Mouse (Mus musculus) T-cell, adult 2 months (primary cell): ENCODE data around the gene Kiss1r.
"Not testable (repeated sequence)": the region's sequence is repeated elsewhere in the genome, so short reads cannot be mapped to it uniquely, and the experiment has no call there.

ENCODE experiments used
- DNase-seq: peaks from one replicate; pipeline ENCODE4 v3.0.0; 2022; ENCODE audit warnings: low spot score

Gene Kiss1r

DNA sequence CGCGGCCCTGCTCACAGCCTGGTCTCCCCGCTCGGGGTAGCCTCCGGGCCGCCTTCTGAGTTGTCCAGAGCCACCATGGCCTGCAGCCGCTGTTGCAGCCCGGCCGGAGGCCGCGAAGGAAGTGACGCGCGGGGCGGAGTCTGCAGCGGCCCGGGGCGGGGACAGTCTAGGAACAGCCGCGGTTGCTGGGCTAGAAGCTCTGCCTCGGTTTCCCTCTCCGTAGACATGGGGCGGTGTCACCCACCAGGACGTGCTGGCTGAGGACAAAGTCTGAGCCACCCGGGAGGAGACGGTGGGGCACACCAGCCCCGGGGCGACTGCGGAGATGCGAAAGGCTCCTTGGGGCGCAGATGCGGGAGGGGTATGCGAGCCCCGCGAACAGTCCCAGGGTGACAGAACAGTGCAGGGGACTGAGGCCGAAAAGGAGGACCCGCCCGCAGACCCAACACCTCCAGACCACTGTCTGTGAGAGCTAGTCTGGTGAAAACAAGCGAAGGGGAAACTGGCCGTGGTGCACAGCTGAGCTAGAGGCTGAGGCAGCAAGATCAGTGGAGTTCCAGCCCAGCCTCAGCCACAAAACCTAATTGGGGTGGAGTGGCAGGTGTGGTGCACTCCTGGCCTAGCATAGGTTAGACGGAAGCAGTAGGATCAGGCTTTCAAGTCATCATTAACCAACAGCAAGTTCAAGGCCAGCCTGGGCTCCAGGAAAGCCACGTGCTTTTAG, at the start of gene Kiss1r:
TSS of gene Kiss1r (plus strand) at position 164 of the 724 bp plus-strand sequence.
- peak; percentile 73 for DNase-seq

- DNase-seq: no peak
Measured at GRCm38 (mm10) chr10:79871845-79872244, 44.9 kb upstream of the Kiss1r start.

DNA sequence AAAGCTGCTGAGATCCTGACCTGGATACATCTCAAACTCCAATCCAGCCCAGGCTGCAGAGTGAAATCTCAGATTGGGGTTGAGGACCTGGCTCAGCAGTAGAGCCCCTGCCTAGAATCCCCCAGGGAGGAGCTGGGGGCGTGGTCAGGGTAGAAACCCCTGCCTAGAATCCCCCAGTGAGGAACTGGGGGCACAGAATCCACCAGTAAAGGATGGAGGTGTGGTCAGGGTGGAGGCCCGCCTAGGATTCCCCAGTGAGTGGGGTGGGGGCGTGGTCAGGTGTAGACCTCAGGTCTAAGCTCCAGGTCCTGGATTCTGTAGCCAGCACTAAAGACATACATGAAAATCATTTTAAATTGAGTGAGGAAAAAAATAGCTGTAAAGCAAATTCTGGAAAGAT, 43.9 kb upstream of the Kiss1r start:
- no peak for DNase-seq

DNA sequence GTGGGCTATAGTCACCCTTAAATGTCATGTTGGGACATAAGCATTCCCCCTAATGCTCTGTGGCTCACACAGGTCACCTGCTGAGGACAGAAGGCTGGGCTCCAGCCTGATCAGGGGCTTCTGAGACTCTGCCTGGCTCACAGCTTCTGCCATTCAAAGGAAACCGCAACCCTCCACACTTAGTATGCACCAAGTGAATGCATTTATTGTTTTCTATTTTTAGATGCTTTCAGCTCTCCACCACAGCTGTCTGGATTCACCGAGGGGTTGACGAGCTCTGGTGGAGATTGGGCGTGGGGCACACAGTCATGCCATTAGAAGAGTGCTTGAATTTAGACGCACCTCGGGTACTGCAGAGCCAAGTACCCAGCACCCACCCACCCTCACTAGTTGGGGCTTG, 43.5 kb upstream of the Kiss1r start:
- no peak for DNase-seq

DNA sequence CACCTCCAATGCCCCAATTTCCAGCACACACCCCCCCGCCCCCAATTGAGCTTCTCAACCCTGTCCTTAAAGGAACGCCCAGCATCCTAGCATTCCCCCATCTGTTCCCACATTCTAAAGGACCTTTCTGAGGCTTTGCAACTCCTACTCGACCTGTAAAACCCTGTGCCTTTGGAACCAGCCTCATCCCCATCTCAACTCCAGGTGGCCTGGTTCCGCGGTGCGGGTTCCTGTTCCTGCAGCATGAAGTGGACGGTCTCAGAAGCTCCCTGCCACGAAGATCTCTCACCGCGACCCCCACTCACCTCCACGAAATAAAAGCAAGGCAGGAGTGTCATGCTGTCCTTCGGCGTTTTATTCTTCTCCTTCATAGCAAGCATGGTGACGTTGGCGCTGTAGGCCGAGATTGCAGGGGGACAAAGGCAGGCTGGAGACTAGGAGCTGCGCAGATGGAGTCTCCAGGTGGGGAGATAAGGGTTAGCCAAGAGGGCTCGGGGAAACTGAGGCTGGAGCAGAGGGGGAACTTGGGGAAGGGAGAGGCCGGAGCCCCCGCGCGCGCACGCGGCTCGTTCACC, 43.0 kb upstream of the Kiss1r start:
- no peak for DNase-seq

- no peak for DNase-seq
Measured at GRCm38 (mm10) chr10:79874290-79874862, 42.4 kb upstream of the Kiss1r start, which contains the start of the genes Prtn3 and Plppr3. TSS of gene Prtn3 (plus strand) at chr10:79874476. TSS of gene Plppr3 (minus strand) at chr10:79874634.

GRCm38 (mm10) chr10:79877174-79877573, 39.6 kb upstream of the Kiss1r start:
- DNase-seq: no peak

GRCm38 (mm10) chr10:79877757-79878156, 39.0 kb upstream of the Kiss1r start:
- no peak for DNase-seq

- DNase-seq: no peak
Measured at GRCm38 (mm10) chr10:79879527-79879926, 37.2 kb upstream of the Kiss1r start.

DNA sequence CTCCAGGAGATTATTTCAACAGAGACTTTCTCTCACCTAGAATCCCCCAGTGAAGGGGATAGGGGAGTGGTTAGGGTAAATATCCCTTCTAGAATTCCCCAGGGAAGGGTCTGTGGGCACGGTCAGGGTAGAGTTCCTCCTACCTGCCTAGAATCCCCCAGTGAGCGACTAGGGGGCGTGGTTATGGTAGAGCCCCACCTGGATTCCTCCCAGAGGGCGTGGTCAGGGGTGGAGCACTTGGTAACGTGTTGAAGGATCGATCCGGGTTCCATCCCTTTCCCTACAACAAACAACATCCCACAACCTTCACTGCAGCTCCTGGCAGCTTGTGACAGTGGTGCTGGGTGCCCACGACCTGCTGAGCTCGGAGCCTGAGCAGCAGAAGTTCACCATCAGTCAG, 36.0 kb upstream of the Kiss1r start:
- no peak for DNase-seq

DNA sequence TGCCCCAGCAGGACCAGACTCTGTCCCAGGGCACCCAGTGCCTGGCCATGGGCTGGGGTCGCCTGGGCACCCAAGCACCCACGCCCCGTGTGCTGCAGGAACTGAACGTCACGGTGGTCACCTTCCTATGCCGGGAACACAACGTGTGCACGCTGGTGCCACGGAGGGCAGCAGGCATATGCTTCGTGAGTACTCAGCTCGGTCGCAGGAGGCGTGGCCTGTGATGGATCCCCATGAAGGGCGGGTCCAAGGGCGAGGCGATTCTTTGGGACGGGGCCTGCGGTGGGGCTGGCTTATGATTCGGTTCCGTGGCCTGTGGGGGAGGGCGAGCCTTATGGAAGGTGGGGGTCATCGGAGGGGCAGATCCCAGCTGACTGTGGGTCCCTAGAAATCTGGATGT, 34.8 kb upstream of the Kiss1r start:
- no peak for DNase-seq

GRCm38 (mm10) chr10:79883297-79884084, 33.3 kb upstream of the Kiss1r start:
- peak; percentile 61 for DNase-seq

GRCm38 (mm10) chr10:79884446-79884845, 32.3 kb upstream of the Kiss1r start:
- no peak for DNase-seq

DNA sequence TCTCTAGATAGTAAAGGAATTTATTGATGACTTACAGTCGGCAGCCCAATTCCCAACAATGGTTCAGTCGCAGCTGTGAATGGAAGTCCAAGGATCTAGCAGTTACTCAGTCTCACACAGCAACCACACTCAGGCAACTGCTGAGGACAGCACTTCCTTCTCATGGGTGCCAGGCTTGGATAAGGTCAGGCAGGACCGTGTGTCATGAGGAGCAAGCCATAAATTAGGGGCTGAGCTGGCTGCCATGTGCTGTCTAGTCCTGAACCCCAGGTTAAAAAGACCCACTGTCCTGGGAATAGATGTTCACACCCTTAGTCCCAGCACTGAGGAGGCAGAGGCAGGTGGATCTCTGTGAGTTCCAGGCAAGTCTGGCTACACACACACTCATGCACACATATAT, 31.8 kb upstream of the Kiss1r start:
- DNase-seq: not testable (repeated sequence)

GRCm38 (mm10) chr10:79886054-79886453, 30.7 kb upstream of the Kiss1r start, which contains the start of gene Elane:
TSS of gene Elane (plus strand) at chr10:79886247.
- no peak for DNase-seq

GRCm38 (mm10) chr10:79886611-79887010, 30.2 kb upstream of the Kiss1r start:
- DNase-seq: no peak

DNA sequence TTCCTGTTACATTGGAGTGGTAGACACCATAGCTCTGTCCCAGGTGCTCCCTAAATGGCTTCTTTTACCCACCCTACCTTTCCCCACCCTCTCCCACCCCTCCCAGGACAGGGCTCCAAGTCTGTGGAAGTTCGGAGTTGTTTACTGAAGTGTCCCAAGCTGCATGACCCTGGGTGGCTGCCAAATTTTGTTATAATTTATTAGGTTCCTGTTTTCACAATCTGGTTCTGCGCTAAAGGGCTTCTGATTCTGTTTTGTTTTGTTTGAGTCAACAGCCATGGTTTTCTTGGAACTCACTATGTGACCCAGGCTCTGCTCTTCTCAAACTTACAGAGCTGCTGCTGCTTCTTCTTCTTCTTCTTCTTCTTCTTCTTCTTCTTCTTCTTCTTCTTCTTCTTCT, 27.4 kb upstream of the Kiss1r start:
- no peak for DNase-seq

DNA sequence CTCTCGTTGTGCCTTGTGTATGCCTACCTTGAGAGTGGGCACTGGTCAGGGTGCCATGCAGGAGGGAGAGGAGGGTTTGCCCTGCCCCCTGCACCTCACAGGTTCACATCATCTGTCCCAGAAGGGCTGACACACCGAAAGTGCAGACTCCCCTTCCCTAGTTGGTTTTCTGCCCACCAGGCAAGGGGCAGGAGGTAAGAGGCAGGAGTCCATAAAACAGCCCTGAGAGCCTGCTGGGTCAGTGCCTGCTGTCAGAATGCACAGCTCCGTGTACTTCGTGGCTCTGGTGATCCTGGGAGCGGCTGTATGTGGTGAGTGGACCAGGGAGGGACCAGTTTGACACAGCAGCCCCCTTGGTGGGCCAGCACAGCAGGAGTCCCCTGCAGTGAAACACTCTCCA, 26.1 kb upstream of the Kiss1r start, which contains the start of gene Cfd:
TSS of gene Cfd (plus strand) at position 184 of the 400 bp plus-strand sequence.
- no peak for DNase-seq

- peak; percentile 83 for DNase-seq
Measured at GRCm38 (mm10) chr10:79892451-79893118, 24.2 kb upstream of the Kiss1r start.

- no peak for DNase-seq
Measured at GRCm38 (mm10) chr10:79896306-79896705, 20.5 kb upstream of the Kiss1r start.

DNA sequence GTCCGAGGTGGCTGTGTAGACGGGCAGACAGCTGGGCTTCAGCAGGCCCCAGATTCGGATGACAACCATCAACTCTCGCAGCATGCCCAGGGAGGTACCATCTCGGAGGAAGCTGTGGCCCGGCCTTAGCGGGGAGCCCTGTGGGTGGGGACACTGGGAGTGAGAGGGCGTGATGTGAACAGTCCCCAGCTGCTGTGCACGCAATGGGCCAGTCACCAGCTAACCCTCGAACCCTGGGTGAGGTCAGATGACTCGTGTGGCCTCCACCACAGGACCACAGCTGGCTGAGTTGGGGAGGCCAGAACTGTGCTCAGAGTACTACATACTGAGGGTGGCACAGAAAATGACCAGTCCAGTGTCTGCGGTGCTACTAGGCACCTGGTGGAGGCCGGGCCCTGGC, 20.0 kb upstream of the Kiss1r start:
- DNase-seq: no peak
